Mouse (Mus musculus) heart, postnatal 0 days (tissue): ENCODE data around the gene Cd320.
"Not testable (repeated sequence)": the region's sequence is repeated elsewhere in the genome, so short reads cannot be mapped to it uniquely, and the experiment has no call there.

Experiments
- CTCF ChIP-seq: IDR thresholded peaks from 2 replicates; pipeline ENCODE4 v1.5.1; 2016; ENCODE audit warnings: antibody characterized with exemption, control low read depth, low read depth
- EP300 ChIP-seq: IDR thresholded peaks from 2 replicates; pipeline ENCODE4 v1.6.1; 2016; ENCODE audit warnings: antibody characterized with exemption, low read depth

DNA sequence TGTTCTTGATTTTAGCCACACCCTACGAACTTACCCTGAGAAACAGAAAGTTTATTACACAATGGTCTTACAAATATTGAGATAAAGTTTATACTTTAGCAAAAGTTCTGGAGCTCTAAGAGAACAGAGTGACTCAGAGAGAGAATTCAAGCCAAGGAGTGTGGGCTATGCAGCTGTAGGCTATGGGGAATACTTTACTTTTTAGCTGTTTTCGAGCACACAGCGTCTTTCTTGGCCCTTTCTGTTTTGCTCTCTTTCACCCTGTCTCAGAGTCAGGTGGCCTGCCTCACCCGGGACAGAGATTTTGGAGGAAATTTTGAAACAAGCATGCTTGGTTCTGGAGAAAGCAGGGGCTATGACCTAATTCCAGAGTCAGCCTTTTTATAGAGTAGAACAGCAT, 55.3 kb downstream of the Cd320 start:
- TF ChIP-seq CTCF, EP300: not testable (repeated sequence)
